Mouse (Mus musculus) forebrain, postnatal 0 days (tissue): ENCODE measurements around the gene Sox2. TPM values are rescaled to one million over a fixed set of nuclear protein-coding genes. Genes with fewer than 3 reads are reported as not detected.
A peak's percentile ranks its signal among the peaks of the same experiment; 100 is the strongest.

ENCODE experiments used
- ATAC-seq: fragments of 200-750 bp; cut with Nextera tagmentation; 2 replicates; pipeline ENCODE4 v1.8.0; 2017; ENCODE audit warnings: mild to moderate bottlenecking, moderate library complexity
- DNase-seq: peaks from one replicate; pipeline ENCODE4 v3.0.0-alpha.2; 2015
- H3K27ac ChIP-seq: fragments of 300-500 bp; sonication (generic); 2 replicates; pipeline ENCODE4 v1.5.1; 2014; ENCODE audit warnings: low read depth, mild to moderate bottlenecking, antibody characterized with exemption, low read length, moderate library complexity, mixed read lengths
- H3K27me3 ChIP-seq: fragments of 300-500 bp; sonication (generic); 2 replicates; pipeline ENCODE4 v1.6.1; 2014; ENCODE audit warnings: mild to moderate bottlenecking, low read length, mixed read lengths; ENCODE audit not compliant: insufficient read depth
- H3K36me3 ChIP-seq: fragments of 300-500 bp; sonication (generic); 2 replicates; pipeline ENCODE4 v1.6.1; 2014; ENCODE audit warnings: mild to moderate bottlenecking, moderate library complexity; ENCODE audit not compliant: insufficient read depth
- H3K4me1 ChIP-seq: fragments of 300-500 bp; sonication (generic); 2 replicates; pipeline ENCODE4 v1.6.1; 2014; ENCODE audit warnings: antibody characterized with exemption; ENCODE audit not compliant: insufficient read depth
- H3K4me2 ChIP-seq: fragments of 300-500 bp; sonication (generic); 2 replicates; pipeline ENCODE4 v1.6.1; 2014; ENCODE audit warnings: low read depth, mild to moderate bottlenecking, moderate library complexity
- H3K4me3 ChIP-seq: fragments of 300-500 bp; sonication (generic); 2 replicates; pipeline ENCODE4 v1.5.1; 2014; ENCODE audit warnings: low read depth, low read length, mixed read lengths
- H3K9ac ChIP-seq: fragments of 300-500 bp; sonication (generic); 2 replicates; pipeline ENCODE4 v1.6.1; 2014; ENCODE audit warnings: mild to moderate bottlenecking
- H3K9me3 ChIP-seq: fragments of 300-500 bp; sonication (generic); 2 replicates; pipeline ENCODE4 v1.6.1; 2016; ENCODE audit warnings: low read length
- CTCF ChIP-seq: sonication (generic); IDR thresholded peaks from 2 replicates; pipeline ENCODE4 v1.5.1; 2016; ENCODE audit warnings: antibody characterized with exemption, control low read depth, low read depth
- WGBS: fragments of 180-500 bp; shearing (Covaris S2); extraction: QIAGEN DNeasy Blood & Tissue Kit; methylation state at CpG from one replicate; pipeline ENCODE4 v1.1.7; 2014; 5-methylcytosine and 5-hydroxymethylcytosine counted together
- polyA plus RNA-seq: library from polyadenylated mRNA; unstranded; fragments of >200 nt; fragmentation: Nextera tagmentation; extraction: Ambion mirVana; gene quantifications from 2 replicates; pipeline ENCODE4 v1.2.1, GENCODE M21; 2015
- total RNA-seq: library from RNA; depleted of rRNA; stranded (reverse); fragments of >200 nt; gene quantifications from 2 replicates; pipeline ENCODE4 v1.2.3, GENCODE M21; 2014

Sox2 gene
- total and polyA plus RNA-seq, 2 experiments from 2014 or later: 31.0 to 120 TPM

DNA sequence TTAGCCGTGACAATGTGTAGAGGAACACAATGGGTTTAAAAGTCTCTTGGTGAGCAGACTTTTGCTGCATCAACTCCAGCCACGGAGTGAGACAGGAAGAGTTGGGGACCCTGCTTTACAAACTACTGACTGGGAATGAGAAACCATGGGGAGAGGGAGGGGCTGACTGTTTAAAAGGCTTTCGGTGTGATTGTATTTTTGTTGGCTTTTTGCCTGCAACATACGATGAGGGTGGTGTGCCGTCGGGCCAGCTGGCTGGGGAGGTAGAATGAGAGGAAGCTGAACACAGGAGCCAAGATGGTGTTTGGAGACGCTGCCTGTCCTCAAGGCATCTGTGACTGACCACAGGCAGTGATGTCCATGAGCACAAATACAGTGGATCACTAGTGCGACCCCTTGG, 23.7 kb upstream of the Sox2 start:
- Histone ChIP-seq H3K9ac (no peak overlapping the region), H3K9me3 (no peaks in the 10 kb centered on the region), H3K27me3 (no peaks in the 10 kb centered on the region), H3K4me3 (no peak overlapping the region), H3K4me2 (no peak overlapping the region), H3K27ac (no peak overlapping the region), H3K4me1 (no peaks in the 10 kb centered on the region), H3K36me3 (no peaks in the 10 kb centered on the region)
- ATAC-seq (no peak), DNase-seq (no peak)
- no peak for TF ChIP-seq CTCF
- 40% methylated on average over 8 of the region's 8 CpGs for WGBS

DNA sequence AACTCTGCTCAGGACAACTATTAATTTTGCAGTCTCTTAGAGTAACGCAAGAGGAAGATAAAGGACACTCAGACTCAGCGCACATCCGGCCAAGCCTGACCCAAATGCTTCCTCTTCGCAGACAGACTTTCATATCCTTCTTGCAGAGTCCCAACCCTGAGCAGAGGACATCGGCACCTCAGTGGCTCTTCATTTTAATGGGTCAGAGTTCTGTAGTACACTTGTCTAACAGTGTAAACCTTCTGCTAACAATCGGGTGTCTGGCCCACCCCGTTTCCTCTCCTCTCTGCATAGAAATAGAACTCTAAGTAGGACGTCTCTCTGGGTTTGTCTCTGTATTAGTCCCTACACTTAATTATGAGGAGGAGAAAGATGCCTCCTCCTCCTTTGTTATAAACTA, 20.2 kb upstream of the Sox2 start:
- Histone ChIP-seq H3K4me3 (no peak overlapping the region), H3K27ac (no peak overlapping the region), H3K27me3 (no peaks in the 10 kb centered on the region), H3K9me3 (no peaks in the 10 kb centered on the region), H3K4me1 (no peaks in the 10 kb centered on the region), H3K9ac (no peak overlapping the region), H3K36me3 (no peaks in the 10 kb centered on the region), H3K4me2 (no peak overlapping the region)
- no peak for ATAC-seq
- 37% methylated on average over 8 of the region's 8 CpGs for WGBS
- DNase-seq: no peak
- no peak for TF ChIP-seq CTCF

DNA sequence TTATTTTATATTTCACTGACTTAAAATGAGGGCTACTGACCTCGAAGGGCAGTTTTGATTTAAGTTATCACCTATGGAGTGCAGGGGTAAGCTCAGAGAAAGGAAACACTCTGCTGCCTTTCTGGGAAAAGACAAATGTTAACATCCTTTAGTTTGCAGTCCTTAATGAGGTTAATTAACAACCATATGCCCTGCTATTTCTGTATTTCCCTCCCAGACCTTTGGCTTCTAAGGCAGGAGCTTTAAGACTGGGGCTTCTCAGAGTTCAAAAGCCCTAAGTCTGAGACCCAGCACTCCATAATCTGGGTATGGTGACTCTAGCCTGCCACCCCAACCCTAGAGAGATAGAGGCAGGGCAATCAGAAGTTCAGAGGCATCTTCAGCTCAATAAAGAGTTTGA, 19.5 kb upstream of the Sox2 start:
- H3K9ac ChIP-seq: no peak overlapping the region
- H3K36me3 ChIP-seq: no peaks in the 10 kb centered on the region
- H3K9me3 ChIP-seq: no peaks in the 10 kb centered on the region
- H3K27me3 ChIP-seq: no peaks in the 10 kb centered on the region
- no peaks in the 10 kb centered on the region for H3K4me1 ChIP-seq
- H3K4me2 ChIP-seq: no peak overlapping the region
- WGBS: 64% methylated on average over 1 of the region's 1 CpGs
- ATAC-seq: no peak
- no peak overlapping the region for H3K27ac ChIP-seq
- H3K4me3 ChIP-seq: no peak overlapping the region
- DNase-seq: no peak
- TF ChIP-seq CTCF: no peak

DNA sequence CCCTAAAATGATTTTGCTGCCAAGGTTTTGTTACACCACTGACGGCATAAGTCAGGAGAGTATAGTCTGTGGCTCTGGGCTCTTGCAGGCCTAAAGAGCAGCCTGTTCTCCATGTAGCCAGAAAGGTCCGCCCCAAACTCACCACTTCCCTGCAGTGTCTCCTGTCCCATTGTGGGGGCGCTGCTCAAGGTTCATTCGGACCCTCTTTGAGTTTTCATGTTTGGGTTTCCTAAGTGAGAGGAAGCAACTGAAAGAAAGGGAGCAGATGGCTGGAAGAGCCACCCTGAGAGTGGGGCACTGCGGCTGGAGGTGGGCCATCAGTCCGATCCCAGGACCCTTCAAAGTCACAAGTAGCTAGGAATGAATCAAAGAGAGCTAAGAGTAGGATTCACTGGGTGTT, 13.2 kb upstream of the Sox2 start:
- H3K9ac ChIP-seq: no peak overlapping the region
- H3K4me1 ChIP-seq: no peaks in the 10 kb centered on the region
- H3K4me3 ChIP-seq: no peak overlapping the region
- TF ChIP-seq CTCF: peak; percentile 30
- DNase-seq (no peak), ATAC-seq (no peak)
- no peaks in the 10 kb centered on the region for H3K36me3 ChIP-seq
- 53% methylated on average over 6 of the region's 6 CpGs for WGBS
- H3K4me2 ChIP-seq: peak overlapping the region; percentile 22; the same call in 1 of the 2 replicates
- no peaks in the 10 kb centered on the region for H3K27me3 ChIP-seq
- H3K27ac ChIP-seq: peak overlapping the region; percentile 86
- no peaks in the 10 kb centered on the region for H3K9me3 ChIP-seq

DNA sequence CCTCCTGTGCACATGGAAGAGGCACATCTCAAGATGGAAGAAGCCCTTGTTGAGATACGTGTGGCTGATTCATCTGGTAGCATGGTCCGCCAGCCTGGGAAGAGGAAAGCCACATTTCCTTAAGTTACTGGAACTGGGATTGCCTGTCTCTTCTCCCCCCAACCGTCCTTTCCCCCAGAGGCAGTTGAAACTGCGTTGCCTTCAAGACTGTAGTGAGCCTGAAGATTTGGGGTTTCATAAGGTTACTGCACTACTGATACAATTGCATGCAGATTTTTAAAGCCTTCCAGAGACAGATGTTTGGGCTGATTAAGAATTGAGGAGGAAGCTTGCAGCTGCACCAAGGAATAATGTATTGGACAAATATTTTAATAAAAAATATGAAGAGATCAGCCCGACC, 12.7 kb upstream of the Sox2 start:
- ATAC-seq: no peak
- H3K4me2 ChIP-seq: peak overlapping the region; percentile 22
- WGBS: 17% methylated on average over 5 of the region's 5 CpGs
- H3K9ac ChIP-seq: no peak overlapping the region
- no peaks in the 10 kb centered on the region for H3K27me3 ChIP-seq
- H3K36me3 ChIP-seq: no peaks in the 10 kb centered on the region
- no peak overlapping the region for H3K4me3 ChIP-seq
- no peaks in the 10 kb centered on the region for H3K9me3 ChIP-seq
- DNase-seq: peak; percentile 50
- H3K4me1 ChIP-seq: no peaks in the 10 kb centered on the region
- peak overlapping the region; percentile 86 for H3K27ac ChIP-seq
- no peak for TF ChIP-seq CTCF

DNA sequence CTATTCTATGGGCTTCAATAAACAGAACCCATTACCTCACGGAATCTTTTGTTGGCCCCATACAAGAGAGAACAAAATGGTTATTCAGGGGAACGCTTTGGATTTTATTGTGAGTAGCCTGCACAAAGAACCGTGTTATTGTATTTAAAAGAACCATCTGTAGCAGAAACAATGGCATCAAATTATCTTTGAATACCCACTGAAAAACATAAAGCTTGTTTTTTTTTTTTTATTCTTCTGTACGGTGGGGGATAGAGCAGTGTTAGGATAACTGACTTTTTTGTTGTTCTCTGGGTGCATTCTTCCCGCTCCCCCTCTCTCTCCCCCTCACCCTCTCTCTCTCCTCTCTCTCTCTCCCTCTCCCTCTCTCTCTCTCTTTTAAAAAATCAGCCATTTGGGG, 12.3 kb upstream of the Sox2 start:
- peak overlapping the region; percentile 55 for H3K9ac ChIP-seq
- 13% methylated on average over 5 of the region's 5 CpGs for WGBS
- DNase-seq: peak; percentile 24
- H3K27me3 ChIP-seq: no peaks in the 10 kb centered on the region
- H3K9me3 ChIP-seq: no peaks in the 10 kb centered on the region
- peak; percentile 16; the same call in 1 of the 2 replicates for ATAC-seq
- peak overlapping the region; percentile 40 for H3K4me3 ChIP-seq
- no peaks in the 10 kb centered on the region for H3K4me1 ChIP-seq
- no peaks in the 10 kb centered on the region for H3K36me3 ChIP-seq
- H3K4me2 ChIP-seq: peak overlapping the region; percentile 63
- peak overlapping the region; percentile 86 for H3K27ac ChIP-seq
- no peak for TF ChIP-seq CTCF

DNA sequence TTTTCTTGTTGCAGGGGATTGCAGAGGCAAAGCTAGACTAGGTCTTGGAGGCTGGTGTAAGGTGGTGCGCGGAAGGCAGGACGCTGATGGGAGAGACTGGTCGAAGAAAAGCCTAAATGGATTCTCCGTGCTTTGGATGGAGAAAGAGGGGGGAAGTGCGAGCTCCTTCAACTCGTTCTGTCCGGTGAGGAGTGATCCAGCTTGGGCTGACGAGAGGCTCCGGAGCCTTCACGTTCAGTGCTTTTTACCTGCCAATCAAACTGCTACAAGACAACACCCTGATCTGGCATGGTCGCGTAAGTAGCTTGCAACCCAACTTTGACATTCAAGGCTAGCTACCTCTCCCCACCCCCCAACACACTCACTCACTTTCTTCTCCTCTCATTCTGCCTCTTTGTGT, 11.9 kb upstream of the Sox2 start:
- ATAC-seq (peak; percentile 2; the same call in 1 of the 2 replicates), DNase-seq (peak; percentile 64)
- TF ChIP-seq CTCF: no peak
- Histone ChIP-seq H3K36me3 (no peaks in the 10 kb centered on the region), H3K4me1 (no peaks in the 10 kb centered on the region), H3K27me3 (no peaks in the 10 kb centered on the region), H3K4me2 (peak overlapping the region; percentile 63), H3K4me3 (peak overlapping the region; percentile 40), H3K9ac (peak overlapping the region; percentile 55), H3K27ac (peak overlapping the region; percentile 86), H3K9me3 (no peaks in the 10 kb centered on the region)
- WGBS: 5% methylated on average over 13 of the region's 13 CpGs
